Mouse (Mus musculus) adrenal gland, postnatal 10 days (tissue): ENCODE data around the gene Rpap3. TPM values are rescaled to one million over a fixed set of nuclear protein-coding genes. Genes with fewer than 3 reads are reported as not detected.

Experiments
- DNase-seq: peaks from one replicate; pipeline ENCODE4 v3.0.0; 2021; ENCODE audit warnings: mixed read lengths
- total RNA-seq, 2 experiments: library from RNA; stranded (reverse); gene quantifications; 2 replicates each; pipeline ENCODE4 v1.2.3; 2021

Gene Rpap3
- total RNA-seq, 2 experiments from 2014 or later, result 14.1 to 18.8 TPM

- DNase-seq, result no peak
Measured at GRCm38 (mm10) chr15:97646426-97646825, 59.2 kb downstream of the Rpap3 start.

DNA sequence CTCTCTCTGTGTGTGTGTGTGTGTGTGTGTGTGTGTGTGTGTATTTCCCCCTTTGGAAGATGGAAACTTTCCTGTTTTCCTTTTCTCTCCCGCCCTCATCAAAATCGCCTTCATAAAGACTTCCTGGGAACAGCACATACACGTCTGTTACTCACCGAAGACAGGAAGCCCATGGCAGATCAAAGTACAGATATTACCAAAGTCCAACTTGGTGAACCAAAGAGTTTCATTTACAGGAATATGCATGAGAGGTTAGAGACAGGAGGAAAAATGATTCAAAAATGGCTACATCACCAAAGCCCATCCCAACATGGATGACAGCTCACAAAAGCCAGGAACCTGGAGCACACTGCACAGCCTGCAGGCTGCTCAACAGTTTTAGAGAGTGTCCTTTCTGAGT lies 61.6 kb downstream of the Rpap3 start:
- DNase-seq, result no peak

Other genes with a start within 250 kb of the Rpap3 start
- gene Endou, start 25.5 kb upstream of the Rpap3 start, total RNA-seq, result 1 to 10 TPM; 1.1 to 1.2 TPM
- gene Rapgef3, start 62.1 kb upstream of the Rpap3 start, total RNA-seq, result 10 to 100 TPM; 22.1 to 24.2 TPM
- 10 to 100 TPM; 66.1 to 78.6 TPM for gene Slc48a1, start 72.7 kb upstream of the Rpap3 start, total RNA-seq
- gene Hdac7, start 138.7 kb upstream of the Rpap3 start, total RNA-seq, result 10 to 100 TPM; 50.4 to 76.7 TPM
- 1 to 10 TPM; 5.3 to 5.4 TPM for gene Vdr, start 204.8 kb upstream of the Rpap3 start, total RNA-seq